Mouse (Mus musculus) cerebellum, adult 2 months (tissue): ENCODE results near the gene Ctsa.
"Not testable (repeated sequence)": the region's sequence is repeated elsewhere in the genome, so short reads cannot be mapped to it uniquely, and the experiment has no call there.

ENCODE experiments used
- CTCF ChIP-seq: fragments of 200-500 bp; IDR thresholded peaks from 2 replicates; pipeline ENCODE4 v1.5.1; 2011; ENCODE audit warnings: low read depth, mild to moderate bottlenecking, control low read depth, low read length, moderate library complexity, borderline replicate concordance; ENCODE audit not compliant: insufficient read depth
- POLR2A ChIP-seq: fragments of 200-500 bp; IDR thresholded peaks from 2 replicates; pipeline ENCODE4 v1.6.1; 2011; ENCODE audit warnings: low read length, control low read depth, borderline replicate concordance; ENCODE audit not compliant: insufficient read depth

GRCm38 (mm10) chr2:164855572-164855971, 22.9 kb downstream of the Ctsa start:
- not testable (repeated sequence) for TF ChIP-seq POLR2A, CTCF
